Mouse (Mus musculus) MEL (cell line): ENCODE measurements around the gene Myt1l. TPM values are rescaled to one million over a fixed set of nuclear protein-coding genes. Genes with fewer than 3 reads are reported as not detected.

Experiments
- DNase-seq: peaks from one replicate; pipeline ENCODE4 v3.0.0; 2011; ENCODE audit warnings: low read depth, low spot score
- H3K27ac ChIP-seq: 2 replicates; pipeline ENCODE4 v1.5.1; 2012; ENCODE audit warnings: low read depth, mild to moderate bottlenecking, control low read depth, low read length, moderate library complexity; ENCODE audit not compliant: control insufficient read depth
- H3K27me3 ChIP-seq, 2 experiments: fragments of 150-350 bp in 1 of 2; sonication (generic) in 1 of 2; 2 replicates each; pipeline ENCODE4 v1.6.1; 2012; ENCODE audit warnings: low read length in 2 of 2, mild to moderate bottlenecking in 2 of 2, improper control_type of control experiment in 1 of 2, moderate library complexity in 1 of 2; ENCODE audit not compliant: insufficient read depth in 2 of 2, control insufficient read depth in 1 of 2
- H3K36me3 ChIP-seq, 2 experiments: 2 replicates each; pipeline ENCODE4 v1.6.1; 2012 to 2014; ENCODE audit warnings: low read length in 2 of 2, improper control_type of control experiment in 1 of 2, inconsistent platforms in 1 of 2, mild to moderate bottlenecking in 1 of 2; ENCODE audit not compliant: insufficient read depth in 2 of 2, control insufficient read depth in 1 of 2
- H3K4me1 ChIP-seq, 2 experiments: fragments of 150-350 bp in 1 of 2; sonication (generic) in 1 of 2; 2 replicates each; pipeline ENCODE4 v1.6.1; 2012; ENCODE audit warnings: low read length in 2 of 2, improper control_type of control experiment in 1 of 2, mild to moderate bottlenecking in 1 of 2; ENCODE audit not compliant: insufficient read depth in 2 of 2, control insufficient read depth in 1 of 2
- H3K4me3 ChIP-seq, 2 experiments: fragments of 150-350 bp in 1 of 2; sonication (generic) in 1 of 2; 2 replicates each; pipeline ENCODE4 v1.5.1; 2012; ENCODE audit warnings: low read depth in 2 of 2, low read length in 2 of 2, mild to moderate bottlenecking in 2 of 2, moderate library complexity in 2 of 2, control low read depth in 1 of 2, improper control_type of control experiment in 1 of 2; ENCODE audit not compliant: control insufficient read depth in 1 of 2, insufficient read depth in 1 of 2
- H3K79me2 ChIP-seq: 2 replicates; pipeline ENCODE4 v1.6.1; 2012; ENCODE audit warnings: mild to moderate bottlenecking, low read length, moderate library complexity; ENCODE audit not compliant: control insufficient read depth, poor library complexity, insufficient read depth
- H3K9ac ChIP-seq: 2 replicates; pipeline ENCODE4 v1.6.1; 2012; ENCODE audit warnings: low read depth, mild to moderate bottlenecking, control low read depth, low read length, moderate library complexity; ENCODE audit not compliant: control insufficient read depth, poor library complexity, severe bottlenecking
- H3K9me3 ChIP-seq: fragments of 150-350 bp; sonication (generic); replicated peaks from 2 replicates; pipeline ENCODE4 v1.6.1; 2012; ENCODE audit warnings: mild to moderate bottlenecking, low read length, improper control_type of control experiment, moderate library complexity; ENCODE audit not compliant: insufficient read depth
- BHLHE40 ChIP-seq: IDR thresholded peaks from 2 replicates; pipeline ENCODE4 v1.6.1; 2012; ENCODE audit warnings: low read depth, mild to moderate bottlenecking, inconsistent platforms, low read length, improper control_type of control experiment, borderline replicate concordance
- CHD1 ChIP-seq: IDR thresholded peaks from 2 replicates; pipeline ENCODE4 v1.6.1; 2012; ENCODE audit warnings: low read depth, mild to moderate bottlenecking, inconsistent platforms, low read length, improper control_type of control experiment
- CHD2 ChIP-seq: IDR thresholded peaks from 2 replicates; pipeline ENCODE4 v1.6.1; 2011; ENCODE audit warnings: low read length, improper control_type of control experiment
- E2F4 ChIP-seq: IDR thresholded peaks from 2 replicates; pipeline ENCODE4 v1.6.1; 2011; ENCODE audit warnings: low read depth, low read length, improper control_type of control experiment, borderline replicate concordance
- ELF1 ChIP-seq: IDR thresholded peaks from 2 replicates; pipeline ENCODE4 v1.6.1; 2014; ENCODE audit warnings: low read depth, mild to moderate bottlenecking, inconsistent platforms, low read length, improper control_type of control experiment, moderate library complexity
- GATA1 ChIP-seq: IDR thresholded peaks from 2 replicates; pipeline ENCODE4 v1.6.1; 2011; ENCODE audit warnings: low read depth, low read length, improper control_type of control experiment
- HCFC1 ChIP-seq: IDR thresholded peaks from 2 replicates; pipeline ENCODE4 v1.6.1; 2012; ENCODE audit warnings: low read depth, mild to moderate bottlenecking, inconsistent platforms, low read length, improper control_type of control experiment, moderate library complexity
- JUND ChIP-seq: IDR thresholded peaks from 2 replicates; pipeline ENCODE4 v1.6.1; 2011; ENCODE audit warnings: low read depth, mild to moderate bottlenecking, improper control_type of control experiment, low read length
- MAFK ChIP-seq: IDR thresholded peaks from 2 replicates; pipeline ENCODE4 v1.6.1; 2011; ENCODE audit warnings: low read depth, mild to moderate bottlenecking, low read length, improper control_type of control experiment, borderline replicate concordance
- MEF2A ChIP-seq: IDR thresholded peaks from 2 replicates; pipeline ENCODE4 v1.6.1; 2014; ENCODE audit warnings: low read depth, mild to moderate bottlenecking, inconsistent platforms, low read length, improper control_type of control experiment; ENCODE audit not compliant: poor library complexity, insufficient replicate concordance, severe bottlenecking; ENCODE audit errors: extremely low read depth
- MYB ChIP-seq: IDR thresholded peaks from 2 replicates; pipeline ENCODE4 v1.6.1; 2011; ENCODE audit warnings: mild to moderate bottlenecking, low read depth, low read length, improper control_type of control experiment
- MYC ChIP-seq: IDR thresholded peaks from 2 replicates; pipeline ENCODE4 v1.6.1; 2011; ENCODE audit warnings: low read depth, mild to moderate bottlenecking, low read length, improper control_type of control experiment, moderate library complexity
- POLR2A ChIP-seq, 2 experiments: IDR thresholded peaks; 2 replicates each; pipeline ENCODE4 v1.6.1; 2011 to 2012; ENCODE audit warnings: low read length in 2 of 2, mild to moderate bottlenecking in 2 of 2, control low read depth in 1 of 2, improper control_type of control experiment in 1 of 2, low read depth in 1 of 2, moderate library complexity in 1 of 2; ENCODE audit not compliant: control insufficient read depth in 1 of 2, insufficient read depth in 1 of 2, poor library complexity in 1 of 2
- RAD21 ChIP-seq: IDR thresholded peaks from 2 replicates; pipeline ENCODE4 v1.6.1; 2011; ENCODE audit warnings: mild to moderate bottlenecking, low read depth, low read length, improper control_type of control experiment
- RCOR1 ChIP-seq: IDR thresholded peaks from 2 replicates; pipeline ENCODE4 v1.6.1; 2012; ENCODE audit warnings: low read depth, mild to moderate bottlenecking, inconsistent platforms, low read length, improper control_type of control experiment
- SMC3 ChIP-seq: IDR thresholded peaks from 2 replicates; pipeline ENCODE4 v1.6.1; 2011; ENCODE audit warnings: low read depth, low read length, improper control_type of control experiment
- UBTF ChIP-seq: IDR thresholded peaks from 2 replicates; pipeline ENCODE4 v1.6.1; 2012; ENCODE audit warnings: low read depth, mild to moderate bottlenecking, inconsistent platforms, low read length, improper control_type of control experiment, moderate library complexity, borderline replicate concordance; ENCODE audit not compliant: insufficient read depth
- USF1 ChIP-seq: IDR thresholded peaks from 2 replicates; pipeline ENCODE4 v1.6.1; 2014; ENCODE audit warnings: low read depth, mild to moderate bottlenecking, inconsistent platforms, low read length, improper control_type of control experiment, moderate library complexity
- ZC3H11A ChIP-seq: IDR thresholded peaks from 2 replicates; pipeline ENCODE4 v1.6.1; 2012; ENCODE audit warnings: low read depth, mild to moderate bottlenecking, inconsistent platforms, low read length, improper control_type of control experiment
- ZKSCAN1 ChIP-seq: IDR thresholded peaks from 2 replicates; pipeline ENCODE4 v1.6.1; 2012; ENCODE audit warnings: low read depth, mild to moderate bottlenecking, inconsistent platforms, low read length, improper control_type of control experiment, moderate library complexity
- ZNF384 ChIP-seq: IDR thresholded peaks from 2 replicates; pipeline ENCODE4 v1.6.1; 2012; ENCODE audit warnings: low read depth, mild to moderate bottlenecking, inconsistent platforms, low read length, improper control_type of control experiment
- polyA plus RNA-seq, 2 experiments: library from polyadenylated mRNA; stranded (reverse) in 1 of 2; unstranded in 1 of 2; fragments of >175 nt in 1 of 2; fragments of >200 nt in 1 of 2; gene quantifications; 2 replicates each; pipeline versions ENCODE4 v1.2.1 to v1.2.4; 2012; ENCODE audit warnings: low replicate concordance in 2 of 2, low read depth in 1 of 2; ENCODE audit not compliant: insufficient read length in 2 of 2, insufficient read depth in 1 of 2, missing spikeins in 1 of 2
- total RNA-seq: library from RNA; depleted of rRNA; stranded (reverse); fragments of 300-350 nt; gene quantifications from 2 replicates; pipeline ENCODE4 v1.2.3, GENCODE M21; 2012

Myt1l gene
- total and polyA plus RNA-seq, 3 experiments = not detected

- Histone ChIP-seq H3K79me2 (no peaks in the 10 kb centered on the region), H3K9me3 (no peaks in the 10 kb centered on the region), H3K9ac (no peak overlapping the region), H3K4me3 (no peak overlapping the region), H3K27me3 (no peaks in the 10 kb centered on the region), H3K36me3 (no peaks in the 10 kb centered on the region), H3K4me1 (no peaks in the 10 kb centered on the region), H3K27ac (no peak overlapping the region)
- TF ChIP-seq RCOR1 = no peak
- no peak for TF ChIP-seq CHD1
- no peak for TF ChIP-seq E2F4
- no peak for TF ChIP-seq HCFC1
- no peak for TF ChIP-seq RAD21
- TF ChIP-seq MAFK = no peak
- no peak for TF ChIP-seq POLR2A (IDR thresholded peaks at IDR 0.05; ENCODE audit: control insufficient read depth in 1 of 2, insufficient read depth in 1 of 2, low read depth in 1 of 2, low read length in 2 of 2, poor library complexity in 1 of 2)
- no peak for TF ChIP-seq ZKSCAN1
- no peak for TF ChIP-seq MEF2A
- TF ChIP-seq CHD2 = no peak
- no peak for TF ChIP-seq JUND
- no peak for TF ChIP-seq ZC3H11A
- TF ChIP-seq UBTF = no peak
- no peak for TF ChIP-seq MYC
- TF ChIP-seq ZNF384 = no peak
- TF ChIP-seq BHLHE40 = no peak
- no peak for TF ChIP-seq GATA1
- TF ChIP-seq MYB = no peak
- no peak for TF ChIP-seq ELF1
- TF ChIP-seq SMC3 = no peak
- DNase-seq = no peak
These were observed 18.9 kb downstream of the Myt1l start for GRCm38 (mm10) chr12:29547112-29547511.

- no peaks in the 10 kb centered on the region for H3K9me3 ChIP-seq
- no peak overlapping the region for H3K9ac ChIP-seq
- H3K27ac ChIP-seq = no peak overlapping the region
- no peaks in the 10 kb centered on the region for H3K36me3 ChIP-seq
- no peaks in the 10 kb centered on the region for H3K79me2 ChIP-seq
- TF ChIP-seq USF1 = no peak
- H3K27me3 ChIP-seq = no peaks in the 10 kb centered on the region
- no peak overlapping the region for H3K4me3 ChIP-seq
- no peaks in the 10 kb centered on the region for H3K4me1 ChIP-seq
- DNase-seq = no peak
These were observed 19.6 kb downstream of the Myt1l start for GRCm38 (mm10) chr12:29547755-29548154.
